In genomic region chr3:109557329-109557728, GRCm38 (mm10) we compare ENCODE assay signal across 14 mouse cellular contexts.
"Had no signal": no experiment of that assay in that cellular context is flagged by ENCODE, and none has a peak within 500 bp of the region (broad histone marks: within the 10 kb centered on the region; RNA-seq: fewer than 3 reads in every experiment).

No protein-coding gene starts in this region.

- H3K4me3 ChIP-seq: layer of hippocampus, adult 2 months; limb, embryonic 12.5 days; liver, embryonic 13.5 days; midbrain, embryonic 10.5 days; myocyte; neural tube, embryonic 15.5 days had no signal

- DNase-seq: kidney, adult 11 months; kidney, postnatal 10 days; kidney, postnatal 4 days; liver; liver, embryonic 13.5 days; liver, postnatal 0 days; right cerebral cortex, adult 18-20 months; right cerebral cortex, postnatal 25 days; thymus, postnatal 4 days had no signal

- H3K9me3 ChIP-seq: limb, embryonic 12.5 days; liver, embryonic 13.5 days; midbrain, embryonic 10.5 days; neural tube, embryonic 15.5 days had no signal

- H3K27ac ChIP-seq: layer of hippocampus, adult 2 months; limb, embryonic 12.5 days; liver, embryonic 13.5 days; midbrain, embryonic 10.5 days; neural tube, embryonic 15.5 days had no signal

- H3K4me2 ChIP-seq: limb, embryonic 12.5 days; liver, embryonic 13.5 days; neural tube, embryonic 15.5 days had no signal

- H3K36me3 ChIP-seq: limb, embryonic 12.5 days; liver, embryonic 13.5 days; midbrain, embryonic 10.5 days; neural tube, embryonic 15.5 days had no signal

- ATAC-seq: liver, postnatal 0 days had no signal

- H3K4me1 ChIP-seq: limb, embryonic 12.5 days; liver, embryonic 13.5 days had no signal

- H3K27me3 ChIP-seq: limb, embryonic 12.5 days; liver, embryonic 13.5 days; neural tube, embryonic 15.5 days had no signal

- H3K9ac ChIP-seq: limb, embryonic 12.5 days; liver, embryonic 13.5 days; liver, postnatal 0 days; neural tube, embryonic 15.5 days had no signal
